Mouse (Mus musculus): Measurements from ENCODE around the gene Ak3. TPM values are rescaled to one million over a fixed set of nuclear protein-coding genes. Genes with fewer than 3 reads are reported as not detected.

The Ak3 gene
- polyA plus RNA-seq, 1 experiment: 43.3 TPM

DNA sequence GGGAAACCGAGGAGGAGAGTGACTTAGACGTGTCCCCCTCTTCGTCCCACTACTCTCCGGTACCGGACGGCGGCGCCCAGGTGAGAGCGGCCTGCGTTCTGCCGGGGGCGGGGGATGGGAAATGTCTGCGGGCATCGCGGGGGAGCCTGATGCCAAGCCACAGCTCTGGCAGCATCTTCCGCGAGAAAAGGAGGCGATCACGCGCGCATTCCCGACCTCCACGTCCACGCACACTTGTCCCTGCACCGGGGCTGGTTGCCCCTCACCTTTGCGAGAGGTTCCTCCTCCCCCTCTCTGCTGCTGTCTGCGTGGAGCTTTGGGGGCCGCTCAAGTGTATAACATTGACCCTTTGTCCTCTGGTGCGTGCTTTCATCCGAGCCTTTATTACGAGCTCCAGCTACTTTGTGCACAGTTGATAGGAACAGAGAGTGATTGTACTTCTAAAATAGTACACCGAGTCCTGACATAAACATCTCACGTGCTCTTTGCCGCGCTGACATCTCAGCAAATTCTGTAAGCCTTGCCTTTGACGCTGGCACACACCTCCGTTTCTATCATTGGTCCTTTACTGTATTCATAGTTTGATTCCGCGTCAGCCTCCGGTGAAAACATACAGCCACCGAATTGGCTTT lies 57.1 kb downstream of the Ak3 start:
- Histone ChIP-seq H3K4me3 (ENCODE audit: control insufficient read depth, insufficient read depth, low read length) (peak overlapping the region; percentile 77), H3K27me3 (ENCODE audit: control insufficient read depth, insufficient read depth, low read length) (no peaks in the 10 kb centered on the region), H3K36me3 (ENCODE audit: control insufficient read depth, insufficient read depth, low read length) (peaks cover 13% of the 10 kb centered on the region), H3K27ac (ENCODE audit: control insufficient read depth, insufficient read depth, low read length) (no peak overlapping the region), H3K4me1 (replicated peaks; ENCODE audit: control insufficient read depth, insufficient read depth, low read length) (peaks cover 10% of the 10 kb centered on the region)
- DNase-seq: no peak
- TF ChIP-seq CTCF (IDR thresholded peaks at IDR 0.05; ENCODE audit: borderline replicate concordance, control insufficient read depth, extremely low read depth, insufficient read depth, low read length, poor library complexity): no peak
- no peak for TF ChIP-seq POLR2A (IDR thresholded peaks at IDR 0.05; ENCODE audit: control insufficient read depth, extremely low read depth, insufficient read depth, low read length, poor library complexity)
- under 1% methylated on average over 41 of the region's 41 CpGs for WGBS

DNA sequence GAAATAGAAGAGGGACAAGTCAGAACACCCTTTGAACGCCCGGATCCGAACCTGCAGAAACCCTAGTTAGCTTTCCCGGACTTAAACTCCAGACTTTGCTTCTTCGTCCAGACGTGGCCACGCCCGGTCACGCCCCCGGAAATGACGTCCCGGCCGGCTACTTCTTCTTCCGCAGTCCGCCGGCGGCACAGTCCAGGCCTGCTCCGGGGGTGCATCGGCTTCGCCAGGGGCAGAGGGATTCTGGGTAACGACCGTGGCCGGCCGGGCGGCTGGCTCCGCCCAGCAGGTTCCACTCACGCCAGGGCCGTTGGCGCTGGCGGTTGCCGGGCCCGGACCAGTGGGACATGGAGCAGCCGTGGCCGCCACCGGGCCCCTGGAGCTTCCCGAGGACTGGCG lies 57.6 kb downstream of the Ak3 start, which contains the start of gene Cdc37l1:
Cdc37l1 (plus strand) TSS at position 159 of the 396 bp plus-strand sequence.
- Histone ChIP-seq H3K27me3 (ENCODE audit: control insufficient read depth, insufficient read depth, low read length) (no peaks in the 10 kb centered on the region), H3K27ac (ENCODE audit: control insufficient read depth, insufficient read depth, low read length) (no peak within 1 kb of the TSS), H3K4me3 (ENCODE audit: control insufficient read depth, insufficient read depth, low read length) (peak within 1 kb of the TSS; percentile 77), H3K4me1 (replicated peaks; ENCODE audit: control insufficient read depth, insufficient read depth, low read length) (peaks cover 7% of the 10 kb centered on the region), H3K36me3 (ENCODE audit: control insufficient read depth, insufficient read depth, low read length) (peaks cover 8% of the 10 kb centered on the region)
- DNase-seq: peak; percentile 96
- WGBS: under 1% methylated on average over 37 of the region's 37 CpGs
- TF ChIP-seq POLR2A (IDR thresholded peaks at IDR 0.05; ENCODE audit: control insufficient read depth, extremely low read depth, insufficient read depth, low read length, poor library complexity): peak; percentile 87
- no peak; the same call in 1 of the 2 replicates for TF ChIP-seq CTCF (IDR thresholded peaks at IDR 0.05; ENCODE audit: borderline replicate concordance, control insufficient read depth, extremely low read depth, insufficient read depth, low read length, poor library complexity)

DNA sequence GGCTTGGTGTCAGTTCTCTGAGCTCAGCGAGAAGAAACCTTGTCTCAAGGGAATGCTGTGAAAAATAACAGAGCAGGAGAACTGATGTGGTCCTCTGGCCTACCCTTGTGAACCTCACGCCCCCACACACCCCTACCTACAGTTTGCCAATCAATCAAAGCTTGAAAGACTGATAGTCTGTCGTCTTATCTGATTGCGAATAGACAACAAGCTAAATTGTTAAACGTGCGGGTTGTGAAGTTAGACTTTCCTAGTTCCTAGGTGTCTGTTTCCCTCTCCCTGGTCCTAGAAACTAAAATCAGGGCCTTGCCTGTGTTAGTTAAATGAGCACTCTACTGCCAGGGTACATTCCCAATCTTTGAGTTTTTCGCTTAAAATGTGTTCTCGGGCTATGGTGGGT lies 58.2 kb downstream of the Ak3 start:
- no peak for TF ChIP-seq POLR2A (IDR thresholded peaks at IDR 0.05; ENCODE audit: control insufficient read depth, extremely low read depth, insufficient read depth, low read length, poor library complexity)
- no peak for TF ChIP-seq CTCF (IDR thresholded peaks at IDR 0.05; ENCODE audit: borderline replicate concordance, control insufficient read depth, extremely low read depth, insufficient read depth, low read length, poor library complexity)
- Histone ChIP-seq H3K27ac (ENCODE audit: control insufficient read depth, insufficient read depth, low read length) (no peak overlapping the region), H3K27me3 (ENCODE audit: control insufficient read depth, insufficient read depth, low read length) (no peaks in the 10 kb centered on the region), H3K4me3 (ENCODE audit: control insufficient read depth, insufficient read depth, low read length) (no peak overlapping the region), H3K4me1 (replicated peaks; ENCODE audit: control insufficient read depth, insufficient read depth, low read length) (peaks cover 5% of the 10 kb centered on the region; the same call in 1 of the 2 replicates), H3K36me3 (ENCODE audit: control insufficient read depth, insufficient read depth, low read length) (peaks cover under 1% of the 10 kb centered on the region; the same call in 1 of the 2 replicates)
- DNase-seq: no peak
- WGBS: 56% methylated on average over 8 of the region's 8 CpGs

DNA sequence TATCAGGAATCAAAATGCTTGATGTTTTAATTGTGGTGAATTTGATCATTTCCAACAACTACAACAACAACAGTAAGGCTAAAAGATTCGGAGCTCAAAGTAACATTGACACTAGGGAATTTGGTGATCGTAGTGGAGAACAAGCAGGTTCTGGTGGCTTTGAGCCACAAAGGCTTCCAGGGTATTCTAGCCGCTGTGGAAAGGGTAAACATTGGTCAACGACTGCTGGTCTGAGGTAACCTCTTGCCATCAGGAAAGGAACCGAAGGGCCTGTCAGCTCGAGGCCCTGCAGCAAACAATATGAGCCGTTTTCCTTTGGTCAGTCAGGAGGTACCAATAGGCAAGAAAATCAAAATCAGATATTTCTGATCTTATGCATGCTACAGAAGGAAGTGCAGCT lies 65.1 kb downstream of the Ak3 start:
- Histone ChIP-seq H3K36me3 (ENCODE audit: control insufficient read depth, insufficient read depth, low read length) (no peaks in the 10 kb centered on the region), H3K4me1 (replicated peaks; ENCODE audit: control insufficient read depth, insufficient read depth, low read length) (no peaks in the 10 kb centered on the region), H3K27ac (ENCODE audit: control insufficient read depth, insufficient read depth, low read length) (no peak overlapping the region), H3K4me3 (ENCODE audit: control insufficient read depth, insufficient read depth, low read length) (no peak overlapping the region), H3K27me3 (ENCODE audit: control insufficient read depth, insufficient read depth, low read length) (no peaks in the 10 kb centered on the region)
- no peak for DNase-seq
- TF ChIP-seq POLR2A (IDR thresholded peaks at IDR 0.05; ENCODE audit: control insufficient read depth, extremely low read depth, insufficient read depth, low read length, poor library complexity) (no peak), CTCF (IDR thresholded peaks at IDR 0.05; ENCODE audit: borderline replicate concordance, control insufficient read depth, extremely low read depth, insufficient read depth, low read length, poor library complexity) (no peak)
- 91% methylated on average over 7 of the region's 7 CpGs for WGBS

DNA sequence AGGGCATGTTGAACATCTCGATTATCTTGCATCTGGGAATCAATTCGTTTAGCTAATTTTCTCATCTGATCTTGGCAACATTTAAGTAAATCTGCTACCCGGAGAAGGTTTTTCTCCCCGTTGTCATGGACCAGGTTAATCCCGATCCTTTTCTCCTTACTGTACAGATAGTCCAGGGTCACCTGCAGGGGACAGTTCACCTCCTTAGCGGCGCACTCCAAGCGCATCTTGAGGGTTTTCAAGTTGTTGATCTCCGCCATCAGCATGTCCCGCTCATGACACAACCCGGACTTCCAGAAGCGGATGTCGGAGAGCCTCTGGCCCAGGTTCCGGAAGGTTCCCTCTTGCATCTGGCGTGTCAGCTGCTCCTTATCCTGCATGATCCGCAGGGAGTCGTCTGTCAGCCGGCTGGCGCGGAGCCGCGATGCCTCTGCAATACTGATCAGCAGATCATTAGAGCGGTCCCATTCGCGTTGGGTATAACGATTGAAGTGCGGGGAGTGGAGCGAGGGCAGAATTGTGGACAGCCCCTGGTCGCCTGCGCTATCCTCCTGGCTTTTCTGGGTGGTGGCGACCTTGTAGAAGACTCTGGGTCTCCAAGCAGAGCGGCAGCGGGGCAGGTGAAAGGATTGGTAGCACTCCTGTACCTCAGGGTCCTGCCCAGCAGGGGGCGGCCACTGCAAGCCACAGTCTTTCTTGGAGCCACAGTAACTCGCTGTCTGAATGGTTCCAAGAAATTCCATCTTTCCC lies 72.7 kb downstream of the Ak3 start:
- no peaks in the 10 kb centered on the region for H3K36me3 ChIP-seq (ENCODE audit: control insufficient read depth, insufficient read depth, low read length)

More for the DNA sequence above, 72.7 kb downstream of the Ak3 start:
- Histone ChIP-seq H3K4me1 (replicated peaks; ENCODE audit: control insufficient read depth, insufficient read depth, low read length) (no peaks in the 10 kb centered on the region), H3K27me3 (ENCODE audit: control insufficient read depth, insufficient read depth, low read length) (no peaks in the 10 kb centered on the region), H3K4me3 (ENCODE audit: control insufficient read depth, insufficient read depth, low read length) (no peak overlapping the region), H3K27ac (ENCODE audit: control insufficient read depth, insufficient read depth, low read length) (no peak overlapping the region)
- peak; percentile 81 for DNase-seq
- 37% methylated on average over 35 of the region's 35 CpGs for WGBS
- peak; percentile 90 for TF ChIP-seq CTCF (IDR thresholded peaks at IDR 0.05; ENCODE audit: borderline replicate concordance, control insufficient read depth, extremely low read depth, insufficient read depth, low read length, poor library complexity)
- no peak for TF ChIP-seq POLR2A (IDR thresholded peaks at IDR 0.05; ENCODE audit: control insufficient read depth, extremely low read depth, insufficient read depth, low read length, poor library complexity)

Other genes starting within 250 kb of the Ak3 start
- 0.41 and 0.51 TPM in 2 replicates for gene Slc1a1, start 212.9 kb downstream of the Ak3 start, polyA plus RNA-seq (2012; rRNA removed)
- 12.0 and 18.4 TPM in 2 replicates for gene Plpp6, start 84.0 kb downstream of the Ak3 start, polyA plus RNA-seq (2012; rRNA removed)
- 0.78 and 1.5 TPM in 2 replicates for gene 4430402I18Rik, start 80.2 kb downstream of the Ak3 start, polyA plus RNA-seq (2012; rRNA removed)
- 21.4 and 26.0 TPM in 2 replicates for gene Cdc37l1, start 57.6 kb downstream of the Ak3 start, polyA plus RNA-seq (2012; rRNA removed)
- gene Rcl1, start 53.4 kb upstream of the Ak3 start, polyA plus RNA-seq (2012; rRNA removed): 14.4 and 20.4 TPM in 2 replicates
- gene Jak2, start 203.9 kb upstream of the Ak3 start, polyA plus RNA-seq (2012; rRNA removed): 14.8 and 16.1 TPM in 2 replicates